Mouse (Mus musculus) thymus, adult 2 months (tissue): ENCODE results near the gene Psg19.

Experiments
- CTCF ChIP-seq: fragments of 200-500 bp; IDR thresholded peaks from 2 replicates; pipeline ENCODE4 v1.5.1; 2012; ENCODE audit warnings: mild to moderate bottlenecking, control low read depth, low read length, moderate library complexity, borderline replicate concordance; ENCODE audit not compliant: control insufficient read depth, poor library complexity, insufficient read depth; ENCODE audit errors: extremely low read depth
- POLR2A ChIP-seq: fragments of 200-500 bp; IDR thresholded peaks from 2 replicates; pipeline ENCODE4 v1.6.1; 2012; ENCODE audit warnings: mild to moderate bottlenecking, low read length, control low read depth, moderate library complexity; ENCODE audit not compliant: control insufficient read depth, poor library complexity, insufficient read depth; ENCODE audit errors: extremely low read depth

- TF ChIP-seq CTCF (no peak), POLR2A (no peak)
Observed at GRCm38 (mm10) chr7:18798420-18798819, at the start of gene Psg19.
